Mouse (Mus musculus) naive thymus-derived CD4-positive, alpha-beta T cell, adult 5 months (primary cell): ENCODE measurements around the gene Sowahc. TPM values are rescaled to one million over a fixed set of nuclear protein-coding genes. Genes with fewer than 3 reads are reported as not detected.

ENCODE experiments used
- polyA plus RNA-seq: library from polyadenylated mRNA; unstranded; fragments of 100-300 nt; shearing (Covaris generic); gene quantifications from one replicate; pipeline ENCODE4 v1.2.1, GENCODE M21; 2017

The Sowahc gene
- polyA plus RNA-seq: 0.22 TPM

GRCm38 (mm10) chr10:59221473-59222270 is at the start of gene Sowahc, which contains the start of gene Sept10:
TSS of gene Sowahc (plus strand) at chr10:59221953.
TSS of gene Sept10 (minus strand) at chr10:59221847.

Other genes starting within 250 kb of the Sowahc start
- 0.14 TPM for gene Sept10, start 106 bp upstream of the Sowahc start, polyA plus RNA-seq
- 61.5 TPM for gene P4ha1, start 101.3 kb downstream of the Sowahc start, polyA plus RNA-seq
- 69.3 TPM for gene Gm10273, start 173.7 kb downstream of the Sowahc start, polyA plus RNA-seq
- gene Pla2g12b, start 181.7 kb downstream of the Sowahc start, polyA plus RNA-seq: not detected
- gene Oit3, start 219.8 kb downstream of the Sowahc start, polyA plus RNA-seq: not detected